Mouse (Mus musculus) gastrocnemius, postnatal 10 days (tissue): ENCODE data around the gene Wbp1l. TPM values are rescaled to one million over a fixed set of nuclear protein-coding genes. Genes with fewer than 3 reads are reported as not detected.
"Not testable (repeated sequence)": the region's sequence is repeated elsewhere in the genome, so short reads cannot be mapped to it uniquely, and the experiment has no call there.

Experiments used
- DNase-seq: peaks from one replicate; pipeline ENCODE4 v3.0.0; 2021; ENCODE audit warnings: mixed read lengths
- long read RNA-seq, 2 experiments: library from polyadenylated mRNA; stranded (forward); transcript quantifications; one replicate each; pipeline ENCODE4 v2.0.0; 2021
- total RNA-seq, 2 experiments: library from RNA; stranded (reverse); gene quantifications; 2 replicates each; pipeline ENCODE4 v1.2.3; 2021

The Wbp1l gene
- 10 to 100 TPM; 38.3 to 41.6 TPM for total RNA-seq
- long read RNA-seq, experiment 1, transcript Wbp1l-201 (5 exons, 3,911 nt): minor isoform, 18 of 71 reads
- long read RNA-seq, experiment 1, transcript Wbp1l-202 (4 exons, 3,865 nt): minor isoform, 17 of 71 reads
- long read RNA-seq, experiment 1, transcript Wbp1l-204 (4 exons, 3,900 nt): major isoform, 20 of 71 reads
- long read RNA-seq, experiment 1, partial matches to known transcripts: 3 of 71 reads
- long read RNA-seq, experiment 1, other reads (novel, unspliced or antisense): 13 of 71 reads
- long read RNA-seq, experiment 2, transcript Wbp1l-204 (4 exons, 3,900 nt): major isoform, 15 of 63 reads
- long read RNA-seq, experiment 2, transcript Wbp1l-201 (5 exons, 3,911 nt): minor isoform, 11 of 63 reads
- long read RNA-seq, experiment 2, transcript Wbp1l-202 (4 exons, 3,865 nt): major isoform, 15 of 63 reads
- long read RNA-seq, experiment 2, partial matches to known transcripts: 2 of 63 reads
- long read RNA-seq, experiment 2, other reads (novel, unspliced or antisense): 19 of 63 reads

GRCm38 (mm10) chr19:46598720-46599252, at the start of gene Wbp1l:
Wbp1l (plus strand) TSS chr19:46599084.
- peak; percentile 92 for DNase-seq

- DNase-seq: no peak
Measured at GRCm38 (mm10) chr19:46550385-46550784, 48.5 kb upstream of the Wbp1l start.

- no peak for DNase-seq
Measured at GRCm38 (mm10) chr19:46552496-46552895, 46.4 kb upstream of the Wbp1l start.

- DNase-seq: peak; percentile 72
Measured at GRCm38 (mm10) chr19:46553541-46553955, 45.3 kb upstream of the Wbp1l start.

- DNase-seq: no peak
Measured at GRCm38 (mm10) chr19:46558009-46558408, 40.9 kb upstream of the Wbp1l start.

GRCm38 (mm10) chr19:46558631-46559030, 40.3 kb upstream of the Wbp1l start:
- DNase-seq: no peak

GRCm38 (mm10) chr19:46562132-46562531, 36.8 kb upstream of the Wbp1l start:
- DNase-seq: peak; percentile 76

- peak; percentile 15 for DNase-seq
Measured at GRCm38 (mm10) chr19:46562581-46563515, 36.0 kb upstream of the Wbp1l start.

GRCm38 (mm10) chr19:46563603-46564002, 35.3 kb upstream of the Wbp1l start:
- no peak for DNase-seq

GRCm38 (mm10) chr19:46564043-46564462, 34.8 kb upstream of the Wbp1l start:
- DNase-seq: no peak

- not testable (repeated sequence) for DNase-seq
Measured at GRCm38 (mm10) chr19:46571211-46571877, 27.5 kb upstream of the Wbp1l start.

- DNase-seq: no peak
Measured at GRCm38 (mm10) chr19:46571878-46572244, 27.0 kb upstream of the Wbp1l start.

GRCm38 (mm10) chr19:46572548-46572947, 26.3 kb upstream of the Wbp1l start:
- DNase-seq: no peak

- peak; percentile 94 for DNase-seq
Measured at GRCm38 (mm10) chr19:46572951-46573937, 25.6 kb upstream of the Wbp1l start, which contains the start of the genes Arl3 and Sfxn2. Arl3 (minus strand) TSS chr19:46573198. Sfxn2 (plus strand) TSS chr19:46573365.

GRCm38 (mm10) chr19:46573990-46574389, 24.9 kb upstream of the Wbp1l start:
- DNase-seq: no peak

GRCm38 (mm10) chr19:46575196-46575595, 23.7 kb upstream of the Wbp1l start:
- no peak for DNase-seq

- DNase-seq: peak; percentile 93
Measured at GRCm38 (mm10) chr19:46587823-46588508, 10.9 kb upstream of the Wbp1l start.

GRCm38 (mm10) chr19:46591575-46591974, 7.3 kb upstream of the Wbp1l start:
- DNase-seq: no peak

- no peak for DNase-seq
Measured at GRCm38 (mm10) chr19:46592751-46593439, 6.0 kb upstream of the Wbp1l start.
